Mouse (Mus musculus) ES-E14 (cell line): ENCODE data around the gene Os9. TPM values are rescaled to one million over a fixed set of nuclear protein-coding genes. Genes with fewer than 3 reads are reported as not detected.
A peak's percentile ranks its signal among the peaks of the same experiment; 100 is the strongest.

Experiments used
- DNase-seq: peaks from one replicate; pipeline ENCODE4 v3.0.0-alpha.2; 2013; ENCODE audit warnings: low read depth, low spot score
- H3K27ac ChIP-seq: 2 replicates; pipeline ENCODE4 v1.5.1; 2012; ENCODE audit warnings: low read depth, mild to moderate bottlenecking, low read length, moderate library complexity, mixed read lengths; ENCODE audit not compliant: poor library complexity, insufficient read depth, severe bottlenecking
- H3K36me3 ChIP-seq: 2 replicates; pipeline ENCODE4 v1.6.1; 2012; ENCODE audit warnings: mild to moderate bottlenecking, low read length, moderate library complexity, mixed read lengths; ENCODE audit not compliant: control insufficient read depth, poor library complexity, insufficient read depth, severe bottlenecking
- H3K4me1 ChIP-seq, 2 experiments: fragments of 150-350 bp in 1 of 2; sonication (generic) in 1 of 2; 2 replicates each; pipeline ENCODE4 v1.6.1; 2012; ENCODE audit warnings: low read length in 2 of 2, mild to moderate bottlenecking in 1 of 2, mixed read lengths in 1 of 2; ENCODE audit not compliant: control insufficient read depth in 2 of 2, insufficient read depth in 2 of 2, poor library complexity in 1 of 2
- H3K4me3 ChIP-seq, 2 experiments: fragments of 150-350 bp in 1 of 2; sonication (generic) in 1 of 2; 2 replicates each; pipeline ENCODE4 v1.5.1; 2012; ENCODE audit warnings: low read length in 2 of 2, low read depth in 1 of 2, mild to moderate bottlenecking in 1 of 2, mixed read lengths in 1 of 2; ENCODE audit not compliant: insufficient read depth in 1 of 2, poor library complexity in 1 of 2, severe bottlenecking in 1 of 2
- H3K9ac ChIP-seq: 2 replicates; pipeline ENCODE4 v1.6.1; 2012; ENCODE audit warnings: low read depth, mild to moderate bottlenecking, low read length, mixed read lengths; ENCODE audit not compliant: poor library complexity, insufficient read depth, severe bottlenecking
- H3K9me3 ChIP-seq: fragments of 150-350 bp; sonication (generic); 2 replicates; pipeline ENCODE4 v1.6.1; 2012; ENCODE audit warnings: low read depth, mild to moderate bottlenecking, low read length; ENCODE audit not compliant: control insufficient read depth, insufficient read depth
- CHD2 ChIP-seq: IDR thresholded peaks from 2 replicates; pipeline ENCODE4 v1.6.1; 2014; ENCODE audit warnings: mild to moderate bottlenecking, low read depth, low read length, inconsistent platforms
- HCFC1 ChIP-seq: IDR thresholded peaks from 2 replicates; pipeline ENCODE4 v1.6.1; 2012; ENCODE audit warnings: low read length, inconsistent platforms, borderline replicate concordance; ENCODE audit not compliant: insufficient read depth
- MAFK ChIP-seq: IDR thresholded peaks from 2 replicates; pipeline ENCODE4 v1.6.1; 2014; ENCODE audit warnings: mild to moderate bottlenecking, low read depth, low read length, inconsistent platforms; ENCODE audit not compliant: insufficient read depth
- ZC3H11A ChIP-seq: IDR thresholded peaks from 2 replicates; pipeline ENCODE4 v1.6.1; 2012; ENCODE audit warnings: low read depth, mild to moderate bottlenecking, inconsistent platforms, low read length, borderline replicate concordance
- ZNF384 ChIP-seq: IDR thresholded peaks from 2 replicates; pipeline ENCODE4 v1.6.1; 2012; ENCODE audit warnings: low read depth, low read length, inconsistent platforms
- in situ Hi-C, 2 experiments: fragments of 600-800 bp; cut with MboI; formaldehyde crosslinking; loops; one replicate each; pipeline ENCODE4 v1.15.1; 2025; ENCODE audit warnings: low sequenced_read_pairs in 2 of 2, inconsistent platforms in 1 of 2; ENCODE audit not compliant: unreplicated experiment in 2 of 2
- total RNA-seq: library from RNA; depleted of rRNA; stranded (reverse); fragments of 300-350 nt; gene quantifications from 2 replicates; pipeline ENCODE4 v1.2.3, GENCODE M21; 2012; rRNA removed

Gene Os9
- total RNA-seq, 1 experiment, result 29.4 TPM

- no peak for TF ChIP-seq CHD2
- no peak for TF ChIP-seq ZNF384
- TF ChIP-seq MAFK, result no peak
- TF ChIP-seq ZC3H11A, result no peak
- TF ChIP-seq HCFC1, result no peak
- no peaks in the 10 kb centered on the region for H3K9me3 ChIP-seq
- DNase-seq, result no peak
- peak overlapping the region; percentile 29; the same call in 1 of the 2 replicates for H3K9ac ChIP-seq
- peaks cover 10% of the 10 kb centered on the region for H3K36me3 ChIP-seq
- H3K27ac ChIP-seq, result no peak overlapping the region
- H3K4me1 ChIP-seq, result peaks cover 0 to 7% of the 10 kb centered on the region in 2 experiments; a peak in 1 of 4 replicates
- peak overlapping the region; percentile 56 to 60 for H3K4me3 ChIP-seq
- in situ Hi-C loops, result no loop called here
Measured at GRCm38 (mm10) chr10:127049395-127050118, 71.4 kb downstream of the Os9 start.

DNA sequence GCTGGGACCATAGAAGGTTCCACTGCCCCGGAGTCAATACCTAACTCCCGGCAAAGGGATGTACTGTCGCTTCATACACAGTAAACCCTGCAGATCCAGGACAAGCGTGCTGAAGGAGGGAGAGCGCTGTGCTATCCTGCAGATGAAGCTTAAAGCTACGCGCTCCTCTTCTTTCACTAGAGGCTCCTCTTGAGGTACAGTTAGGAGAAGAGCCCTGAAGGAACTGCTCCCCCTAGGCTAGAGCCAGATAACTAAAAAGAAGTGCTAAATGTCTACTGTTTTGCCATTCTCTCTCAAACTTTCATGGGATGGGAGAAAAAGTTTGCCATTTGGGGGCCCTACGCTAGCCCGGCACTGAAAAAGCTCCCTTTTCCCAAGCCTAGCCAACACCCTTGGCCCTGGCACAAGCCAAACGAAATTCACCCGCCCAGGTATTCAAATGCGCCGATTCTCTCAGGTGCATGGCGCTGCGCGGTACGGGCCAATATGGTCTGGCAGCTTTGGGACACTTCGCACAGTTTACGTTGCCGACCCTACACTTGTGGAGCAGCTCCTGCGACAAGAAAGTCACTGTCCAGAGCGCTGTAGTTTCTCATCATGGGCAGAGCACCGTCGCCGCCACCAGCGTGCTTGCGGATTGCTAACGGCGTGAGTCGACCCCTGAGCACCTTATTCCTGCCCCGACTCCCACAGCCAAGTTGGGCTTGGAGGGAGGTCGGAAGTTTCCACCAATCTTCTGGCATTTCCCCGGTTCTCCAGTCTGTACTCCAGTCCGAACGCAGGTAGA, 72.1 kb downstream of the Os9 start:
- Histone ChIP-seq H3K9me3 (no peaks in the 10 kb centered on the region), H3K27ac (no peak overlapping the region), H3K9ac (peak overlapping the region; percentile 15; the same call in 1 of the 2 replicates), H3K36me3 (peaks cover 13% of the 10 kb centered on the region), H3K4me3 (peak overlapping the region; percentile 56 to 60), H3K4me1 (peaks cover 0 to 6% of the 10 kb centered on the region in 2 experiments; a peak in 1 of 4 replicates)
- DNase-seq, result no peak
- in situ Hi-C loops, result no loop called here
- TF ChIP-seq CHD2, result no peak

GRCm38 (mm10) chr10:127047954-127048353, 73.0 kb downstream of the Os9 start, which contains the start of gene Cyp27b1:
Gene Cyp27b1, plus strand, starts transcription at chr10:127048250.
- DNase-seq, result no peak
- peak within 1 kb of the TSS; percentile 56 to 60 for H3K4me3 ChIP-seq
- H3K9me3 ChIP-seq, result no peaks in the 10 kb centered on the region
- TF ChIP-seq CHD2 (no peak), MAFK (no peak), ZNF384 (no peak), HCFC1 (no peak), ZC3H11A (no peak)
- peak within 1 kb of the TSS; percentile 15; the same call in 1 of the 2 replicates for H3K9ac ChIP-seq
- in situ Hi-C loops, result no loop called here
- H3K4me1 ChIP-seq, result peaks cover 0 to 6% of the 10 kb centered on the region in 2 experiments; a peak in 2 of 4 replicates
- peaks cover 19% of the 10 kb centered on the region for H3K36me3 ChIP-seq
- H3K27ac ChIP-seq, result no peak within 1 kb of the TSS

Other genes starting within 250 kb of the Os9 start
- gene Atp23, start 219.8 kb downstream of the Os9 start, total RNA-seq, result 12.1 and 12.2 TPM in 2 replicates
- 28.5 and 38.1 TPM in 2 replicates for gene Ctdsp2, start 142.4 kb downstream of the Os9 start, total RNA-seq
- gene Avil, start 120.4 kb downstream of the Os9 start, total RNA-seq, result 0.18 and 0.32 TPM in 2 replicates
- gene Tsfm, start 90.3 kb downstream of the Os9 start, total RNA-seq, result 52.8 and 60.9 TPM in 2 replicates
- 20.4 and 21.4 TPM in 2 replicates for gene Mettl1, start 79.7 kb downstream of the Os9 start, total RNA-seq
- 0.11 and 0.49 TPM in 2 replicates for gene Eef1akmt3, start 79.6 kb downstream of the Os9 start, total RNA-seq
- gene Cyp27b1, start 72.9 kb downstream of the Os9 start, total RNA-seq, result 0.40 and 0.74 TPM in 2 replicates
- gene March9, start 60.9 kb downstream of the Os9 start, total RNA-seq, result 4.6 and 8.3 TPM in 2 replicates
- gene Cdk4, start 57.6 kb downstream of the Os9 start, total RNA-seq, result 502 and 522 TPM in 2 replicates
- 121 and 154 TPM in 2 replicates for gene Tspan31, start 50.9 kb downstream of the Os9 start, total RNA-seq
- 1.4 and 2.0 TPM in 2 replicates for gene Agap2, start 45.8 kb downstream of the Os9 start, total RNA-seq
- gene B4galnt1, start 44.1 kb upstream of the Os9 start, total RNA-seq, result 4.5 and 8.6 TPM in 2 replicates
- 7.4 and 12.2 TPM in 2 replicates for gene Slc26a10, start 59.5 kb upstream of the Os9 start, total RNA-seq
- 39.2 and 87.7 TPM in 2 replicates for gene Arhgef25, start 69.0 kb upstream of the Os9 start, total RNA-seq
- gene Dtx3, start 74.6 kb upstream of the Os9 start, total RNA-seq, result 29.5 and 75.5 TPM in 2 replicates
- 41.7 and 47.4 TPM in 2 replicates for gene Pip4k2c, start 90.5 kb upstream of the Os9 start, total RNA-seq
- gene Kif5a, start 142.2 kb upstream of the Os9 start, total RNA-seq, result 6.2 and 11.2 TPM in 2 replicates
- gene Dctn2, start 145.2 kb upstream of the Os9 start, total RNA-seq, result 139 and 157 TPM in 2 replicates
- gene Mbd6, start 167.9 kb upstream of the Os9 start, total RNA-seq, result 15.8 and 18.0 TPM in 2 replicates
- gene Mars, start 190.7 kb upstream of the Os9 start, total RNA-seq, result 206 and 377 TPM in 2 replicates
- 2.6 and 5.1 TPM in 2 replicates for gene Arhgap9, start 200.8 kb upstream of the Os9 start, total RNA-seq
- 14.9 and 47.3 TPM in 2 replicates for gene Gli1, start 220.8 kb upstream of the Os9 start, total RNA-seq
- gene Inhbe, start 233.3 kb upstream of the Os9 start, total RNA-seq, result 0.22 and 0.69 TPM in 2 replicates
- gene Inhbc, start 249.3 kb upstream of the Os9 start, total RNA-seq, result 0.36 and 1.2 TPM in 2 replicates